Mouse (Mus musculus) fibroblast of lung, adult 2 months (primary cell): Measurements from ENCODE around the gene Anapc2.

Experiments
- DNase-seq: peaks from one replicate; pipeline ENCODE4 v3.0.0-alpha.2; 2011; ENCODE audit warnings: low read depth

Anapc2 gene

GRCm38 (mm10) chr2:25303931-25304656 is 31.8 kb downstream of the Anapc2 start:
- DNase-seq, result no peak

- DNase-seq, result no peak
Observed at GRCm38 (mm10) chr2:25304657-25305541, 32.6 kb downstream of the Anapc2 start.

- no peak for DNase-seq
Observed at GRCm38 (mm10) chr2:25305587-25306359, 33.5 kb downstream of the Anapc2 start.

- DNase-seq, result no peak
Observed at GRCm38 (mm10) chr2:25310180-25310579, 37.9 kb downstream of the Anapc2 start.

- DNase-seq, result no peak
Observed at GRCm38 (mm10) chr2:25310969-25311368, 38.7 kb downstream of the Anapc2 start.

- no peak for DNase-seq
Observed at GRCm38 (mm10) chr2:25311491-25311891, 39.2 kb downstream of the Anapc2 start.

GRCm38 (mm10) chr2:25318119-25318966 is 46.1 kb downstream of the Anapc2 start:
- no peak for DNase-seq

- DNase-seq, result no peak
Observed at GRCm38 (mm10) chr2:25318971-25319773, 46.9 kb downstream of the Anapc2 start, which contains the start of gene Grin1. TSS of gene Grin1 (minus strand) at chr2:25319187.

- no peak for DNase-seq
Observed at GRCm38 (mm10) chr2:25320084-25320483, 47.8 kb downstream of the Anapc2 start.

- no peak for DNase-seq
Observed at GRCm38 (mm10) chr2:25326036-25326435, 53.8 kb downstream of the Anapc2 start.

GRCm38 (mm10) chr2:25328440-25328839 is 56.2 kb downstream of the Anapc2 start:
- no peak for DNase-seq

- DNase-seq, result no peak
Observed at GRCm38 (mm10) chr2:25331470-25331869, 59.2 kb downstream of the Anapc2 start.

GRCm38 (mm10) chr2:25332286-25333160 is 60.2 kb downstream of the Anapc2 start, which contains the start of gene Man1b1:
TSS of gene Man1b1 (plus strand) at chr2:25332338.
- DNase-seq, result peak; percentile 98

GRCm38 (mm10) chr2:25333569-25333968 is 61.3 kb downstream of the Anapc2 start:
- DNase-seq, result no peak
